Mouse (Mus musculus): ENCODE data around the gene Ift140. TPM values are rescaled to one million over a fixed set of nuclear protein-coding genes. Genes with fewer than 3 reads are reported as not detected.
A peak's percentile ranks its signal among the peaks of the same experiment; 100 is the strongest.

The Ift140 gene
- 18.4 and 19.1 TPM in 2 replicates for polyA plus RNA-seq (2016; fragmentation: Nextera tagmentation; extraction: Ambion mirVana)

DNA sequence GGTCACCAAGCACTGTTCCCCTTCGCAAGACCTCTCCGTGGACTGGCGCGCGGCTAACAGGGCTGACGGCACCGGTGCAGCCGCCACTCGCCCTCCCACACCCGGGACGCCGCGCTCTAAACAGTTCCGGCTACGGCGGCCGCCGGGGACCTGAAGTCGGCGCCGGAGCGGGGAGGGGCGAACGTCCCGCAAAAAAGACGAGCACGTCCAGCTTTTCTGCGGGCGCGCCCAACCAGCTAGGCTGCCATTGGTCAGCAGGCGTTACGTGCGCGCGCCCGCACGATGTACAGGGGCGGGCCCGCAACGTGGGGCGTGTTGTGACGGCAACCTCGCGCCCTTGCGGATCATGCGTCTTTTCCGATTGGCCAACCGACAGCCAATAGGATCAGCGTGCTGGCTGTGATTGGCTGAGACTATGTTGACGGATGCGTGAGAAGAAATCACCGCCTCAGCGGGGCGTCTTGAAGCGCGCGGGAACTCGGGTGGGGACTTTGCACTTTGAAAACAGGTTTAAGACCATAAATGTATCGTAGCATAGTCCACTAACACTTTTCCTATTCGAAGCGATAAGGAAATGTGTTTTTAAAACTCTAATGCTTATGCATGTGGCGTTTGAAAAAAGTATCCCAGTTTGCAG lies at the start of gene Ift140, which contains the start of gene Cramp1l:
TSS of gene Ift140 (plus strand) at position 431 of the 637 bp plus-strand sequence.
TSS of gene Cramp1l (minus strand) at position 134 of the 637 bp plus-strand sequence.
- under 1% methylated on average over 62 of the region's 62 CpGs for WGBS

DNA sequence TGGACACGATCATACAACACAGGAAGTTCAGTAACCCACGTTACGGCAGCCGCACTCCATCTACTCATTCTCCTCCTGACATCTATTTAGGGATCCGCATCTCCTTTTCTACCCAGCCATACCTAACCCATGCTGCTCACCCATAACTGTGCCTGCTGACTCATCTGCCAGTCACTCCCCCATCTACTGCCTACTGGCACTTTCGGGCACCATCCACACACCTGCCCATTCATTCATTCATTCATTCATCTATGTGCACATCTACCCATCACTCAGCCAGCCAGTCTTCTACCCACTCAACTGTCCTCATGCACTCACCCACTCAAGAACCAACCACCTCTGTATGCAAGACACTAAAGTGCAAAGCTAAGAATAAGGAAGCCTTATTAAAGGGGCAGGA lies 28.7 kb upstream of the Ift140 start:
- peaks cover 93% of the 10 kb centered on the region for H3K36me3 ChIP-seq
- 96% methylated on average over 6 of the region's 6 CpGs for WGBS
- no peaks in the 10 kb centered on the region for H3K4me1 ChIP-seq
- no peaks in the 10 kb centered on the region for H3K27me3 ChIP-seq (ENCODE audit: insufficient read depth, poor library complexity, severe bottlenecking)
- no peak overlapping the region for H3K4me3 ChIP-seq
- DNase-seq (ENCODE audit: low spot score), result no peak
- H3K9me3 ChIP-seq, result no peaks in the 10 kb centered on the region
- no peak overlapping the region for H3K27ac ChIP-seq

More for the DNA sequence above, at the start of gene Ift140, which contains the start of gene Cramp1l:
- no peaks in the 10 kb centered on the region for H3K27me3 ChIP-seq (ENCODE audit: insufficient read depth, poor library complexity, severe bottlenecking)
- peaks cover 12% of the 10 kb centered on the region for H3K4me1 ChIP-seq
- peak within 1 kb of the TSS; percentile 99 for H3K4me3 ChIP-seq
- peak within 1 kb of the TSS; percentile 96 for H3K27ac ChIP-seq
- peak; percentile 99 for DNase-seq (ENCODE audit: low spot score)
- H3K9me3 ChIP-seq, result no peaks in the 10 kb centered on the region
- H3K36me3 ChIP-seq, result peaks cover 25% of the 10 kb centered on the region

DNA sequence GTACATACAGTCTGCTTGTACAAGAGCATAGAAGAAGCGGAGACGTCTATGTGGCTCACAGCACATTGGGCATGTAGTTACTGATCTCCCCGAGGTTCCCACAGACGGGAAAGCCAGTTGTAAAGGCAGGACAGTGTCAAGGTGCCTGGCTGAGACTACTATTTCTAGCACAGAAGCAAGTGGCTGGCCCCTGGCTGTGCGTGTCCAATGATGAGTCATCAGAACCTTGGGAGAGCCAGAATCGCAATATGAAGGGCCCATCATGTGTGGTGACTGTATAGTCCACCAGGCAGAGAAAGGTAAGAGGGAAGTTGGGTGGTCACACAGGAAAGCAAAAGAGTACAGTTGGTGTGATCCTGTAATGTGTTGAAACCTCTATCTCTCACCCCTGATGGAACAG lies 21.2 kb upstream of the Ift140 start:
- DNase-seq (ENCODE audit: low spot score), result no peak
- peaks cover 97% of the 10 kb centered on the region for H3K36me3 ChIP-seq
- 94% methylated on average over 6 of the region's 6 CpGs for WGBS
- no peaks in the 10 kb centered on the region for H3K27me3 ChIP-seq (ENCODE audit: insufficient read depth, poor library complexity, severe bottlenecking)
- H3K4me3 ChIP-seq, result no peak overlapping the region
- H3K27ac ChIP-seq, result no peak overlapping the region
- H3K4me1 ChIP-seq, result no peaks in the 10 kb centered on the region
- H3K9me3 ChIP-seq, result no peaks in the 10 kb centered on the region

DNA sequence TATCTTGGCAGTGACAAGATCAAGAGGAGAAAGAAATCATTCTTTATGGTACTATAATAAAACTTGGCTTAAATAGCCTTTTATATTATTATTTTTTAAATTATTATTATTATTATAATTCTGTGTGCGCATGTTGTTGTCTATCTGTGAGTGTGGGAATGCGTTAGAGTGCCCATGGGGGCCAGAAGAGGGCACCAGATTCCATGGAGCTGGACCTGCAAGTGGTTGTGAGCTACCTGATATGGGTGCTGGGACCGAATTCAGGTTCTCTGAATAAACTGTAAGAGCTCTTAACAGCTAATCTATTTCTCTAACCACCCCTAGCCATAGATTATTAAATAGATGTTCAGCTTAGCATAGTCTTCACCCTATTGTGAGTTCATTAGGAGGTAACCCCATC lies 10.8 kb upstream of the Ift140 start:
- 97% methylated on average over 3 of the region's 3 CpGs for WGBS

DNA sequence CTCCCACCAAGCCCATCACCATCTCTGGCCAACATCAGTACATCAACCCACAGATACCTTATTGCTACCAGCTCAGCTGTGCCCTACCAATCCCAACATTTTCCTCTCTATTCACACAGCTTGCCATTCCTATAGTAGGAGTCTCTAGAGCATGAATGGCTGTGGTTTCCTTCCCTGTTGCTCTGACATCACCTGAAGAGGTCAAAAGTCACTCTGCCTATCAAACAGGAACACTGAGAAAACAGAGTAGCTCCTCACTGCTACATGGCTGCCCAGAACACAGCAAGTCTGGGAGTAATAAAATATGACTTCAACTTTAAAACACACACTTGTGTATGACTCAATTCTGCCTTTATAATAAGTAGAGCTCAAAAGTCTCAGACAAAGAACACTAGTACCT lies 8.4 kb upstream of the Ift140 start:
- DNase-seq (ENCODE audit: low spot score), result peak; percentile 51
- Histone ChIP-seq H3K4me3 (no peak overlapping the region), H3K27ac (no peak overlapping the region; the same call in 1 of the 2 replicates), H3K36me3 (peaks cover 77% of the 10 kb centered on the region), H3K9me3 (no peaks in the 10 kb centered on the region), H3K27me3 (ENCODE audit: insufficient read depth, poor library complexity, severe bottlenecking) (no peaks in the 10 kb centered on the region), H3K4me1 (no peaks in the 10 kb centered on the region)

More for the DNA sequence above, 10.8 kb upstream of the Ift140 start:
- H3K27me3 ChIP-seq (ENCODE audit: insufficient read depth, poor library complexity, severe bottlenecking), result no peaks in the 10 kb centered on the region
- peak; percentile 51 for DNase-seq (ENCODE audit: low spot score)
- H3K9me3 ChIP-seq, result no peaks in the 10 kb centered on the region
- H3K36me3 ChIP-seq, result peaks cover 80% of the 10 kb centered on the region
- H3K4me1 ChIP-seq, result no peaks in the 10 kb centered on the region
- no peak overlapping the region for H3K4me3 ChIP-seq
- no peak overlapping the region for H3K27ac ChIP-seq

DNA sequence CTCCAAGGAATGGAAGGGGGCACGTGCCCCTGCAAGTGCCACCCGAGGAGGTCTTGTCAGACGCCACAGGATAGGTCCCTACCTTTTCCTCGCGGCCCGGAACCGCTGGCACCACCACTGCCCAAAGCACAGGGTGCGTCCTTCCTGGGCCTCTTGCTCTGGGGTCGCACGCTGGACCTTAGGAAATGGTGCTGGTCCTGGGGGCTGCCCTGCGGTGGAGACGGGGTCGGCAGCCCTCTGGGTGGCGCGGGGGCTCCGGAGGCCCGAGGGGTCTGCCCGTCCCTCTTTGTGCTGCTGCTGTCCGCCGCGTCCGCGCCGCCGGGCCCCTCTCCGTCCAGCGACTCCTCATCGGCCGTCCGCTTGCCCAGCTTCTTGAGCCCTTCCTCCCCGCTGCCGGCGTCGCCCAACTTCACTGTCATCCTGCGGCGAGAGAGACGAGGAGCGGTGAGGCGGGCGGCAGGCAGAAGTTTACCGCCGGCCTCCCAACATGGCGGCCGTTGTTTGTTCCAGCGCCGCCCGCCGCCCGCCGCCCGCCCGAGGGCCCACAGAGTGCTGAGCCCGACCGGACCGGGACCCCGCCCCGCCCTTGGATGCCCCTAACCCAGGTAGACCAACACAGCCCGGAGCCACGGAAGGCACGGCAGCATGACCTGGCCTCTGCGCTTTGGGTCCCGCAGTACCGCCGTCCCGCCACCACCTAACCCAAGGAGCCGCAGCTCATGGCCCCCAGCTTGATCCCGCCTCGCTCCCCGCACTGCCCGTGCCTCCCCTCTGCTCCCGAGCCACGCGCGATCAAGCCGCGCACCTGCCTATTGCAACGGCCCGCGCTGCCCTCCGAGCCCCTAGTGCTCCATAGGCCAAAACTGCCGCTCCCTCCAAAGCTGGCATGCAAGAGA lies 2.0 kb upstream of the Ift140 start:
- under 1% methylated on average over 81 of the region's 81 CpGs for WGBS
- peak overlapping the region; percentile 99 for H3K4me3 ChIP-seq
- H3K27me3 ChIP-seq (ENCODE audit: insufficient read depth, poor library complexity, severe bottlenecking), result no peaks in the 10 kb centered on the region
- H3K9me3 ChIP-seq, result no peaks in the 10 kb centered on the region
- peaks cover 31% of the 10 kb centered on the region for H3K36me3 ChIP-seq
- peak overlapping the region; percentile 96 for H3K27ac ChIP-seq
- DNase-seq (ENCODE audit: low spot score), result peak; percentile 82
- peaks cover 12% of the 10 kb centered on the region for H3K4me1 ChIP-seq

DNA sequence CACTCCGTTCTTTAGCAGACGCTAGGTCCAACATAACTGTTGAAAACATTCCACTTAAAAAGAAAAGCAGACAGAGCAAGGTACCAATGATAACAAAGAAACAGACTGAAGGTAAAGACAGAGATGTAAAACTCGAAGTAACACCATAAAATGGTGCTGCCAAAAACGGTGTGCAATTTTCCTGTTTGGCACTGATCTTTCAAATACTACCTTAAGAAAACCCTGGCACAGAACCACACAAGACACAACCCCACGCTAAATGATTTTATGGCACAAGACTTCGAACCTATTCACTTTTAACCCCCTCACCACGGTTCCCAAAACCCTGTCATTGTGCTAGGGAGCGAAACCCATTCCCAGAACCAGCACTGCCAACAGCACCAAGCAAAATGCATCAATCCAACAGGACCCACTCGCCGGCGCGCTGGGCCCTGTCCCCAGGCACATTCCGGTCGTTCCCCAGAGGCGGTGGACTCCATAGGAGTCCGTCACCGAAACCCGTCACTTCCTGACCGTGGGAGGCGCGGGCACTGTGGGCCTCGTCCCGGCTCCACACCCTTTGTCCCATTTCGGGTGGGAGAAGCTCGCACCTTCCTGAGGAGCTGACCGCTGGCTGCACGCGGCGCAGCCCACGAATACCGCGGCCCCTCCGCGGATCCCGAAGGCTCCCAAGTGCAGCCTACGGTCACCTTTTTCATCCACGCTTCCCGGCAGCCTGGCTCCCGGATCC lies 879 bp upstream of the Ift140 start:
- peak; percentile 80 for DNase-seq (ENCODE audit: low spot score)
- no peaks in the 10 kb centered on the region for H3K27me3 ChIP-seq (ENCODE audit: insufficient read depth, poor library complexity, severe bottlenecking)
- peaks cover 26% of the 10 kb centered on the region for H3K36me3 ChIP-seq
- H3K4me1 ChIP-seq, result peaks cover 12% of the 10 kb centered on the region
- H3K27ac ChIP-seq, result peak overlapping the region; percentile 96
- H3K4me3 ChIP-seq, result peak overlapping the region; percentile 99
- H3K9me3 ChIP-seq, result no peaks in the 10 kb centered on the region
- under 1% methylated on average over 39 of the region's 39 CpGs for WGBS

DNA sequence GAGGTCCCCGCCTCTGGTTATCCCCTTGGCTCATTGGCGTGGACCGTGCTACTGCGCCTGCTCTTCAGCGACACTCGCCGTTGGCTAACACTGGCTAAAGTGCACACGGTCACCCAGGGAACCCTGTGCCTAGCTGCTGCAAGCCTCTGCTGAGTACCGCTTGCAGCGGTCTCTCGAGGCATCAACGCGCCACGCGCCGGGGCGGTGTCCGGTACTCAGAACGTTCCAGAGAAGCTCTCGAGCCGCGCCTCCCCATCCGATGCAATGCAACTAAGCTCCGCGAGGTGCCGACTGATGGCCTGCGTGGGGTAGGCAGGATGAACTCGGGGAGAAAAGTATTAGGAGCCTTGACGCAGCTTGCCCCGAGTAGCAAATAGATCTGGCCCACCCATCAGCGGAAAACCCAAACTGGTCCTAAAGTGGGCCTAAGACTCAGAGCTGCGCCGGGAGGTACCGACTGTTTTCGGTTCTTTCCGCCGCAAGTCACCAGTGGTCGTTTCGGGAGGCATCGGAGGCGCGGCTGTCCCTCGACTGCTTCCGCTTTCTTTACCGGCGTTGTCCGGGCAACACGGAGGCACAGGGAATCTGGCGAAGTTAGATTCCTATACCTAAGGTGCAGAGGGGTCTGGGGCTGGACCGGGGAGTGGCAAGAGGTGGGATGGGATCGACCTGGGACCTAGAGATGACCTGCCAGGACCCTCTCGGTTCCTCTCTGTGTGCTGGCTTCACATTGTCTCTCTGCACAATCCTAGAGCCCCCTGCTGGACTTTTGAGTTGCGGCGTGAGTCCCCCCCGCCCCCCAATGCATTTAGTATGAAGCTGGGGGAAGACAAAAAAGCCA lies 627 bp downstream of the Ift140 start:
- under 1% methylated on average over 55 of the region's 55 CpGs for WGBS
- H3K27me3 ChIP-seq (ENCODE audit: insufficient read depth, poor library complexity, severe bottlenecking), result no peaks in the 10 kb centered on the region
- H3K4me3 ChIP-seq, result peak overlapping the region; percentile 99
- H3K36me3 ChIP-seq, result peaks cover 18% of the 10 kb centered on the region
- H3K9me3 ChIP-seq, result no peaks in the 10 kb centered on the region
- H3K27ac ChIP-seq, result peak overlapping the region; percentile 83
- peaks cover 12% of the 10 kb centered on the region for H3K4me1 ChIP-seq
- DNase-seq (ENCODE audit: low spot score), result peak; percentile 93

DNA sequence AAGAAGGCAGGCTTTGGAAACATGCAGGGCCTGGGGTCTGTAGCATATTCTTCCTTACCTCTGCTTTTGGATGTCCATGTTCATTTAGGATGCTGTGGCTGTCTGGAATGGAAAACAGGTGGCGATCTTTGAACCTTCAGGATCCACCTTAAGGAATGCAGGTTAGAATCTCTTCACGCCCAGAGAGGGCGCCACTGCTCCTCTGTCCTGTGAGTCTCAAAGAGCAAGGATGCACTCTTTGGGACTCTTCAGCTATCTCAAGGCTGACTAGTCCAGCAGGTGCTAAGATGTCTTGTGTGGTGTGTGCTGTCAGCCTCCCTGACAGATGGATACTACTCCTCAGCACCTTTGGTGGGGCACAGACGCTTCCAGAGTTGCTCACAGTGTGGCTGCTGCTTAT lies 20.3 kb downstream of the Ift140 start:
- Histone ChIP-seq H3K4me1 (peaks cover 4% of the 10 kb centered on the region; the same call in 1 of the 2 replicates), H3K4me3 (no peak overlapping the region), H3K27ac (no peak overlapping the region), H3K9me3 (no peaks in the 10 kb centered on the region), H3K27me3 (ENCODE audit: insufficient read depth, poor library complexity, severe bottlenecking) (no peaks in the 10 kb centered on the region), H3K36me3 (peaks cover 45% of the 10 kb centered on the region)
- WGBS, result 43% methylated on average over 4 of the region's 4 CpGs
- DNase-seq (ENCODE audit: low spot score), result no peak

DNA sequence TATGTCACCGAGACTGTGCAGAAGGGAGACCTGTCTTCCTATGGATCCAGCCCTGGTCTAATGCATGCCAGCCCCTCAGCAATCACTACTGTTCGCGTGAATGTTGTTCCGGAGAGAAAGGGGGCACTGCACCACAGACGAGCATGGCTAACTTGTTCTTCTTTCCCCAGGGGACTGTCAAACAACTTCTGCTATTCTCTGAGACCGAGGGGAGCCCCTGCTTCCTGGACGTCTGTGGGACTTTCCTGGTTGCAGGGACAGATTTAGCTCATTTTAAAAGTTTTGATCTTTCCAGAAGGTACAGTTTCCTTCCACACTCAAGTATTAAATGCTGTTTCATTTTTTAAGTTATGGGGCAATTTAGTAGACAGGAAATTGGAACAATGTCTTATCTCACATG lies 29.0 kb downstream of the Ift140 start:
- 67% methylated on average over 7 of the region's 7 CpGs for WGBS
- no peak overlapping the region for H3K27ac ChIP-seq
- no peaks in the 10 kb centered on the region for H3K4me1 ChIP-seq
- no peak for DNase-seq (ENCODE audit: low spot score)
- no peak overlapping the region for H3K4me3 ChIP-seq
- H3K36me3 ChIP-seq, result peaks cover 22% of the 10 kb centered on the region
- H3K9me3 ChIP-seq, result no peaks in the 10 kb centered on the region
- H3K27me3 ChIP-seq (ENCODE audit: insufficient read depth, poor library complexity, severe bottlenecking), result no peaks in the 10 kb centered on the region

DNA sequence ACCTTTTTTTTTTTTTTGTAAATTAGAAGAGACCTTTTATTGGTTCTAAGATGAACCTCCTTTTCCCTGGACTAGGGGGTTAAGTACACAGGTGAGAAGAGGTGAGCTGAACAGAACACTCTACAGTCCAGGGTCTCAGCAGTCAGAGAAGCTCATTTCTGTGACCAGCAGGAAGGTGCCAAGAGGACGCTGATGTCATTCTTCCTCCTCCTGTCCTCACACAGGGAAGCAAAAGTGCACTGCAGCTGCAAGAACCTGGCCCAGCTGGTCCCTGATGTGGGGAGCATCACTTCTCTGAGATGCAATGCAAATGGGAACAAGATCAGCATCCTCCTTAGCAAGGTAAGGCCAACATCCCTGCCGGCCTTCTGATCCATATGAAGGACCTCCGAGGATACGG lies 29.4 kb downstream of the Ift140 start:
- no peaks in the 10 kb centered on the region for H3K27me3 ChIP-seq (ENCODE audit: insufficient read depth, poor library complexity, severe bottlenecking)
- no peak for DNase-seq (ENCODE audit: low spot score)
- H3K4me1 ChIP-seq, result no peaks in the 10 kb centered on the region
- WGBS, result 78% methylated on average over 4 of the region's 4 CpGs
- H3K36me3 ChIP-seq, result peaks cover 19% of the 10 kb centered on the region
- H3K27ac ChIP-seq, result no peak overlapping the region
- no peaks in the 10 kb centered on the region for H3K9me3 ChIP-seq
- H3K4me3 ChIP-seq, result no peak overlapping the region

DNA sequence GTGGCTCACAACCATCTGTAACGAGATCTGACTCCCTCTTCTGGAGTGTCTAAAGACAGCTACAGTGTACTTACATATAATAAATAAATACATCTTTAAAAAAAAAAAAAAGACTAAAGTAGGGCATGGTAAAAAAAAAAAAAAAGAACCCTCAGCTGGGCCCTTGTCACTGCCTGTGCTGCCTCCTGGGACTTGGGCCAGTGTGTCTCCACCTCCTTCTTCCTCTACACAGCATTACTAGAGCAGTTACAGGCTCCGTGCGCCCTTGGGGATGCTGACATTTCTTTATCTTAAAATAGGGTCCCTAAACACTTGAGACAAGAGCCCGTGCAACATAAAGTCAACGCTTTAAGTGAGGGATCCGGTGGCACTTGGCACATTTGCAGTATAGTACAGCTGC lies 31.3 kb downstream of the Ift140 start:
- Histone ChIP-seq H3K27ac (no peak overlapping the region), H3K36me3 (peaks cover 26% of the 10 kb centered on the region), H3K9me3 (no peaks in the 10 kb centered on the region), H3K4me3 (no peak overlapping the region), H3K27me3 (ENCODE audit: insufficient read depth, poor library complexity, severe bottlenecking) (no peaks in the 10 kb centered on the region), H3K4me1 (no peaks in the 10 kb centered on the region)
- no peak for DNase-seq (ENCODE audit: low spot score)
- WGBS, result 55% methylated on average over 6 of the region's 6 CpGs

Data from heart, embryonic 10.5 days (tissue).